Mouse (Mus musculus): Measurements from ENCODE around the gene 4921504E06Rik.

Gene 4921504E06Rik

GRCm38 (mm10) chr2:19505744-19506143 lies 48.0 kb downstream of the 4921504E06Rik start:
- no peak for DNase-seq (ENCODE audit: low spot score)

GRCm38 (mm10) chr2:19490262-19490661 lies 63.5 kb downstream of the 4921504E06Rik start:
- DNase-seq (ENCODE audit: low spot score): no peak

DNA sequence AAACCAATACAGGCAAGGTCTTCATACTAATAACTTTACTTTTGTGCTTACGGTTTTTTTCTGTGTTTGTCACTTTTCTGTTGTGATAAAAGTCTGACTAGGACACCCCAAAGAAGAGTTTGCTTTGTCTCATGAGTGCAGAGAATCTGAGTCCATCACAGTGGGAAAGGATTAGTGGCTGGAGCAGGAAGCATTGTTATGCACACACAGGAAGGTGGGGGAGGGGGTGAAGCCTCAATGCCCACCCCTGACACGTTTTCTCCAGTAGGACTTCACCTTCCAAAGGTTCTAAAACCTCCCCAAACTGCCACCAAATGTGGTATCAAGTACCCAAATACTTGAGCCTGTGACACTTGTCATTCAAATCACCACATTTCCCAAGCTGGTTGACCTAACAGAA lies 91.8 kb downstream of the 4921504E06Rik start:
- DNase-seq (ENCODE audit: low spot score): no peak

DNA sequence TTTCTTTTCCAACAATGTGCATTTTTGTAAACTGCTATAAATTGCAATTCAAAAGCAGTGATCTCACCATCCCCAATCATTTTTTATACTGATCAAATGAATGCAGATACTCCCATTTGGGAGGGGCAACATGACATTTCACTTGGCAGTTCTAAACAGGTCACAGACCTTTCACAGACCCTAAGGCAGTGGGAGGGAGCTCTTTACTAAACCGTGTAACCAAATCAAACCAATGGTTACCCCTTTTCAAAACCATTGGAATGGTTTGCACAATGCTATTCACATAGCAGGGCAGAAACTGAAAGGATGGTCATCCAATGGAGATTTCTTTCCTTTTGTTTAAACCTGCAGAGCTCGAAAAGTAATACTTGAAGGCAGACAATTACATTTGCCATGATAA lies 94.9 kb downstream of the 4921504E06Rik start:
- peak; percentile 65 for DNase-seq (ENCODE audit: low spot score)

DNA sequence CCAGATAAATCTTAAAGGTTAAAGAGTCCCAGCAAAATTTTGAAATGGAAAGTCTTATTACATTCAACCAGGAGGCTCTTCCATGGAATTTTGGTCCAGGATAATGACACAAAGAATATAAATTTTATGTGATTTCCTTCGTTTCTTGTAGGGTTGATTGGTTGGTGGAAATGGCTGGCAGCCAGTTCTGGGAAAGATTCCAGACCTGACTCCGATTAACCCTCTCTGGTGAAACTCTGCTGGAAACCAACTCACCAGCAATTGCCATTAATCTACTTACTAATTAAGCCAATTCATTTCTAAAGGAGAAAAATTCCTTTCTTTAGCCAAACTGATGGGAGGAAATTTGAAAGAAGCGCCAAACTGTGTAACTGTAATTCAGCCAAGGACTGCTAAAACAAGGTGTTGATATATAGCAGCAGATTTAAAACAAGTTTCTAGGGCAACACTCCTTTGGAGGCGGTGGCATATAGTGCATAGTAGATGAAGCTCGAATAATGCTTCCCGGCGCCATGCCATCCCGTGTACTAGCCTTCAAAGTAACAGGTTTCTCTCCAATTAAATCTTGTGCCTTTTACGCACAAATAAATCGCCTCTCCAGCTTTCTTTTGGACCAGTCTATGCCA lies 97.7 kb downstream of the 4921504E06Rik start:
- no peak for DNase-seq (ENCODE audit: low spot score)

DNA sequence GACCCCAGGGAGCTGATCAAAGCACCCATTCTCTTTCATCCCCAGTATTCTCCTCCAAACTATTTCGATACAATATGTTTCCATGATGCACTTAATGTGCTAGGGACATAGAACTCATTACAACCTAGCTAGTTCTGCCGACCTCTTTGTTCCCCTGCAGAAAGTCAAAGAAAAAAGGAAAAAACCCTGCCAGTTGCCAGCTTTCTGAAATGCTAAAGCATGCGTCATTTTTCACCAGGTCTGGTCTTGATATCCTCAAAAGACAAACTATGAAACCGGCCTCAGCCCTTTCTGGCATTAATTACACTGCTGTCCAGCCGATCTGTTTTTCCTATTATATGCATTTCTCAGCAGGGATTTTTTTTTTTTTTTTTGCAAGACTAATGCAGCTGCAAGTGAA lies 98.5 kb downstream of the 4921504E06Rik start:
- no peak for DNase-seq (ENCODE audit: low spot score)

GRCm38 (mm10) chr2:19452531-19453055 lies 101.1 kb downstream of the 4921504E06Rik start:
- DNase-seq (ENCODE audit: low spot score): no peak

DNA sequence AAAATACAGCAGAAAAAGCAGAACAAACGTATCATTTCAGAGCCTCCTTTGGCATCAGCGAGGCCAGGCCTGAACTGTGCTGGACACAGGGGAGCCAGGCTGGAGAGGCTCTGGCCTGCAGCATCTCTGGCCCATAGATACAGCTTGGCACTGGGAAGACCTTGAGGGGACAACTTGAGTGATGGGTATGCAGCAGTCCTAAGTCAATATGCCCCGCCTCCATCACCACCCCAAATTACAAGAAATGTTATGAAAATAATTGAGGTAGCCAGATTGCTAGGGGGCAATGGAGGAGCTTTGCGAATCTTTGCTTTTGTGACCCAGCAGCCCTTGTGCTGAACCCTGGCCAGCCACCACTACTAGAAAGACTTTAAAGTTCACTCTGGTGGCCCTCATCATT lies 104.4 kb downstream of the 4921504E06Rik start:
- DNase-seq (ENCODE audit: low spot score): no peak

- peak; percentile 85 for DNase-seq (ENCODE audit: low spot score)
These were observed 105.5 kb downstream of the 4921504E06Rik start for GRCm38 (mm10) chr2:19448042-19448700.

DNA sequence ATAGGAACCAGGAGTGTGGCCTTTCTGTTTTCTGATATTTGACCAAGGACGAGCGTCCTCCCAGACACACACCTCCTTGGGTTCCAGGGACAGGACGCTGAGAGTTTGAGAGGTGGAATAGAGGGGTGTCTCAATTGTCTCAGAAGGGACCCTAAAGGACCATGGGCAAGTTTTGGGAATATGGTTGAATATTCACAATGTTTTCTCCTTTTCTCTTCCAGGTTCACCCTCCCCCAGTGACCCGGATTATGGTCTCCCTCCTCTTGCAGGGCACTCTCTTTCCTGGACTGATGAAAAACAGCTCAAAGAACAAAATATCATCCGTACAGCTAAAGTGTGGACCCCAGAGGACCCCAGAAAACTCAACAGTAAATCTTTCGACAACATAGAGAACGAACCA lies 107.0 kb downstream of the 4921504E06Rik start:
- no peak for DNase-seq (ENCODE audit: low spot score)

- no peak for DNase-seq (ENCODE audit: low spot score)
These were observed 107.7 kb downstream of the 4921504E06Rik start for GRCm38 (mm10) chr2:19445871-19446501.

- DNase-seq (ENCODE audit: low spot score): peak; percentile 56
These were observed 108.5 kb downstream of the 4921504E06Rik start, which contains the start of gene Ptf1a for GRCm38 (mm10) chr2:19444931-19445831. Gene Ptf1a (plus strand): TSS chr2:19445663.

DNA sequence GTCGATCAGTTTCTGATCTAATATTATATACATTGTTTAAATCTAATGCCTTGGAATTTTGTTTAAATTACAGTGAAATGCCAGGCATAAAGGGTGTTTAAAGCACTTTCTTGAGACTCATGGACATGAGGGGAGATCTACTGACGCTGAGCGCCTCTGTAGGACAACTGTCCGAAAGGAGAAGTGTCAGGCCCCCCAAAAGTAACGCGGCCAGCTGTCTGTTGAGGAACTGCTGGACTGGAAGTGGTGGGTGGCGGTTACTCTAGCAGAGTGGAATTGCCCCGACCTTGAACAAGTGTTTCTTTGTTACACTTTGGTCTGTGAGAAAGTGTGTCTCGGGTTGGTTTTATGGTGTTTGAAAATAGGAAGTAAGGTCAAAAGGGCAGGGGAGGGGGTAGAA lies 109.4 kb downstream of the 4921504E06Rik start:
- no peak for DNase-seq (ENCODE audit: low spot score)

DNA sequence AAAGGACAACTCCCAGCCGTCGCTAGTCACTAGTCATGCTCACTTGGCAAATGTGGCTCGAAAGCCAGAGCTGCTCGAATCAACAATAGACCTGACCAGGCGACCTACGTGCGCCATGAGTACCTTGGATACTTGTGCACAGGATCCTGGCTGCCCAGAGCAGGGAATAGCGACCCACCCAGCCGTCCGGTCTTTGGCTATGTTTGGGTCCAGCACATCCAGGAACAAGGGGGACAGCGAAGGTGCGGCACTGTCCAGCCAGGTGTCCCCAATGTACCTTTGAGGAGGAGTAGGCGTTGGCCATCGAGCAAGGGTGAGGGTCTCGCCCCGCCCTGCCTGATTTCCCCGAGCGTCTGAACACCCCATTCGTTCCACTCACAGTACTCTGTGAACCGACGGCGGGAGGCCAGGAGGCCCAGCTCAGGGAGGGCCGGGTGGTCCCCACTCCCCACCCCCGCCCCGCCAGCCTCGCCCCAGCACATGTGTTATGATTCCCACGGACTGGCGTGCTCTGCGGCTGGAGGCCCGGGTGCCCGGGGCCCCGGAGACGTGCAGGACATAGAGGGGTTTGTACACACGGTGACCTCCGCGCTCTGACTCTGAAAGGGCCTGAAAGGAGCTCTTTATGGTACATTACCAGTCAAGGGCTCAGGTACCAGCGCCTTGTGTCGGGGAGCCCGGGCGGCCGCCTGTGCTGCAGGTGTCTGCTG lies 121.9 kb downstream of the 4921504E06Rik start:
- no peak for DNase-seq (ENCODE audit: low spot score)

- peak; percentile 58 for DNase-seq (ENCODE audit: low spot score)
These were observed 122.5 kb downstream of the 4921504E06Rik start for GRCm38 (mm10) chr2:19431186-19431585.

DNA sequence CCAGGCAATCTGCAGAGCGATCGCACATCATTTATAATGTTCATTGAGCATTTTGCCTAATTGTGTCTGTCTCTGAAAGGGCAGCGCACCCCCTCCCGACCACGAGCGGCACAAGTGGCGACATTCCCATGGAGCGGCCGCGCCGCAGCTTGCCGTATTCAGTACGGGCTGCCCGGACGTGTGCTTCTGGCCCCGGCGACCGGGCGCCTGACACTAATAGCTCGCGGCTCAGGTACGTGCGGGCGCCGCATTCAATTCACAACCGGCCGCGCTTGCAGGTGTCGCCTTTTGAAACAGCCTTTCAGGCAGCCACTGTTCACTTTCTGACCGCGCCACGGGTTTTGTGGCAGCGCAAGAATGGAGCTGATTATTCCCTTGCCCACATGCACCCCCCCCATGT lies 123.0 kb downstream of the 4921504E06Rik start:
- DNase-seq (ENCODE audit: low spot score): peak; percentile 47

- DNase-seq (ENCODE audit: low spot score): no peak
These were observed 123.7 kb downstream of the 4921504E06Rik start for GRCm38 (mm10) chr2:19429691-19430690.

GRCm38 (mm10) chr2:19429031-19429430 lies 124.7 kb downstream of the 4921504E06Rik start:
- peak; percentile 90 for DNase-seq (ENCODE audit: low spot score)

DNA sequence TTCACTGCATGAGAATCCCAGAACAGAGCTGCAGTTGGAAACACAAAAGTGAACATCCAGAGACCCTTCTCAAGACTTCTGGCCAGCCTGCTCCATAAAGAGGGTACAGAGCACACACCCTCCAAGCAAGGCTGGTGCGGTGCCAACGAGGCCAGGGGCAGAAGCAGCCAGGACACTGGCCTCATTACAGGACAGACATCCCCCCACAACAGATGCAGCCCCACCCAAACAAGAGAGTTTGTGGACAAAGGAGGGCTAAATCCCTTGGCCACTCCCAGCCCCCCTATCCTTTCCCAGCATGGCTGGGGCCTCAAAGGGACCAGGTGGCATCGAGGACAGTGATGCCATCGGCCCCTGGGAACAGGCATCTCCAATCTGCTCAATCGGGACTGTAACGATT lies 130.6 kb downstream of the 4921504E06Rik start:
- DNase-seq (ENCODE audit: low spot score): no peak

GRCm38 (mm10) chr2:19422226-19422625 lies 131.5 kb downstream of the 4921504E06Rik start:
- no peak for DNase-seq (ENCODE audit: low spot score)

All from embryo, embryonic 10 days (tissue).